In the genomic region with DNA sequence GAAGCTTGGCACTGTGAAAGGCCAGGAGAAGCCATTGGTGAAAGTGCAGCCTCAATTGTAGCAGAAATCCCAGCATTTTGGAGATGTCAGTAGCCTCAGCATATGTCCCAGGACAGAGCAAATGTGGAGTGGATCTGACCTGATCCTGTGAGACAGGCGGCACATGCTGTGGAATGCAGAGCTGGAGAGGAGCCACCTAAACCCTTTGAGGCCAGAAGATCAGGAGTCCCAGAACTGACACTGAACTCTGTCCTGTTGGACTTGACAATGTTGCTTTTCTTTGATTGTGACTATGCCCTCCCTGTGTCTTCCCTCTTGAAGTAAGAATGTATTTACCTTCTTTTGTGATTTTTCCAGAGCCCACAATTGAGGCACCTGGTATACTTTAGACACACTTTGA, we compare ENCODE assay signal across 13 mouse cellular contexts.
"Had no signal": no experiment of that assay in that cellular context is flagged by ENCODE, and none has a peak within 500 bp of the region (broad histone marks: within the 10 kb centered on the region; RNA-seq: fewer than 3 reads in every experiment).

No protein-coding gene starts in this region.

- H3K27ac ChIP-seq: hindbrain, postnatal 0 days; limb, embryonic 12.5 days; liver, embryonic 15.5 days; midbrain, embryonic 13.5 days; neural tube, embryonic 15.5 days had no signal

- ATAC-seq: hindbrain, postnatal 0 days; lung, postnatal 0 days; midbrain, embryonic 13.5 days had no signal

- H3K9ac ChIP-seq: limb, embryonic 12.5 days; liver, embryonic 15.5 days; midbrain, embryonic 13.5 days; neural tube, embryonic 15.5 days had no signal

- H3K27me3 ChIP-seq: limb, embryonic 12.5 days; liver, embryonic 15.5 days; midbrain, embryonic 13.5 days; neural tube, embryonic 15.5 days had no signal

- H3K4me1 ChIP-seq: liver, embryonic 15.5 days had no signal

- H3K36me3 ChIP-seq: limb, embryonic 12.5 days; liver, embryonic 15.5 days; midbrain, embryonic 13.5 days; neural tube, embryonic 15.5 days had no signal

- H3K9me3 ChIP-seq: limb, embryonic 12.5 days; liver, embryonic 15.5 days; neural tube, embryonic 15.5 days had no signal

- H3K4me2 ChIP-seq: limb, embryonic 12.5 days; liver, embryonic 15.5 days; midbrain, embryonic 13.5 days; neural tube, embryonic 15.5 days had no signal

- DNase-seq: layer of hippocampus, adult 9-11 months; liver; lung, adult 2 months; lung, postnatal 36 days; thymus, adult 18-20 months; thymus, postnatal 14 days had no signal

- H3K4me3 ChIP-seq: limb, embryonic 12.5 days; liver, embryonic 15.5 days; midbrain, embryonic 13.5 days; myocyte; neural tube, embryonic 15.5 days had no signal
